Mouse (Mus musculus): ENCODE results near the gene BC061212.
"Not testable (repeated sequence)": the region's sequence is repeated elsewhere in the genome, so short reads cannot be mapped to it uniquely, and the experiment has no call there.

The BC061212 gene

GRCm38 (mm10) chr5:94070445-94070844 lies at the start of gene BC061212:
Gene BC061212, minus strand, starts transcription at chr5:94070545.
- DNase-seq (ENCODE audit: low spot score in 2 of 2), result not testable (repeated sequence)

GRCm38 (mm10) chr5:94076085-94076484 lies 5.7 kb upstream of the BC061212 start, which contains the start of gene Gm6351:
Gene Gm6351, plus strand, starts transcription at chr5:94076385.
- not testable (repeated sequence) for DNase-seq (ENCODE audit: low spot score in 2 of 2)
